Mouse (Mus musculus): Measurements from ENCODE around the gene Tgm2.

GRCm38 (mm10) chr2:158140664-158141063 is 5.6 kb downstream of the Tgm2 start:
- no peak for TF ChIP-seq CTCF (IDR thresholded peaks at IDR 0.05; ENCODE audit: control insufficient read depth, insufficient read depth, insufficient replicate concordance, low read depth, low read length)
- TF ChIP-seq POLR2A (IDR thresholded peaks at IDR 0.05; ENCODE audit: control insufficient read depth, low read depth, low read length) = no peak

Measured in testis, adult 2 months (tissue).